Mouse (Mus musculus) C2C12 (cell line): ENCODE measurements around the gene Uncx.

Experiments used
- CEBPB ChIP-seq: IDR thresholded peaks from one replicate; pipeline ENCODE4 v1.6.1; 2011; ENCODE audit warnings: low read depth, mild to moderate bottlenecking, control low read depth, moderate library complexity
- CTCF ChIP-seq: IDR thresholded peaks from one replicate; pipeline ENCODE4 v1.5.1; 2011; ENCODE audit not compliant: control insufficient read depth, insufficient read depth, insufficient read length
- FOSL1 ChIP-seq: IDR thresholded peaks from one replicate; pipeline ENCODE4 v1.8.0; 2011; ENCODE audit warnings: mild to moderate bottlenecking, low read length; ENCODE audit not compliant: poor library complexity, insufficient read depth, severe bottlenecking
- MAX ChIP-seq: IDR thresholded peaks from one replicate; pipeline ENCODE4 v1.6.1; 2011; ENCODE audit warnings: mild to moderate bottlenecking, control low read depth
- MYOD1 ChIP-seq: IDR thresholded peaks from one replicate; pipeline ENCODE4 v1.6.1; 2011; ENCODE audit warnings: low read depth; ENCODE audit not compliant: control insufficient read depth, insufficient read length
- MYOG ChIP-seq: IDR thresholded peaks from one replicate; pipeline ENCODE4 v1.6.1; 2011; ENCODE audit not compliant: control insufficient read depth, insufficient read length; ENCODE audit errors: extremely low read depth
- USF1 ChIP-seq: IDR thresholded peaks from one replicate; pipeline ENCODE4 v1.6.1; 2011; ENCODE audit warnings: low read depth, mild to moderate bottlenecking, control low read depth, moderate library complexity

GRCm38 (mm10) chr5:139558917-139559660 lies 15.8 kb downstream of the Uncx start:
- TF ChIP-seq CTCF (no peak), MAX (no peak), MYOD1 (no peak), FOSL1 (no peak), USF1 (no peak), CEBPB (no peak), MYOG (no peak)
